Mouse (Mus musculus) erythroblast, embryonic 14.5 days (primary cell): Measurements from ENCODE around the gene Wdfy3. TPM values are rescaled to one million over a fixed set of nuclear protein-coding genes. Genes with fewer than 3 reads are reported as not detected.

Experiments
- H3K27me3 ChIP-seq: 2 replicates; pipeline ENCODE4 v1.6.1; 2012; ENCODE audit warnings: inconsistent platforms; ENCODE audit not compliant: control insufficient read depth
- H3K36me3 ChIP-seq: 2 replicates; pipeline ENCODE4 v1.6.1; 2012; ENCODE audit warnings: mild to moderate bottlenecking, inconsistent platforms; ENCODE audit not compliant: control insufficient read depth
- H3K4me1 ChIP-seq: 2 replicates; pipeline ENCODE4 v1.6.1; 2012; ENCODE audit warnings: inconsistent platforms; ENCODE audit not compliant: control insufficient read depth
- H3K4me3 ChIP-seq: replicated peaks from 2 replicates; pipeline ENCODE3; 2012; ENCODE audit warnings: moderate library complexity, mild to moderate bottlenecking, inconsistent platforms
- H3K9me3 ChIP-seq: 2 replicates; pipeline ENCODE4 v1.6.1; 2012; ENCODE audit warnings: low read length, inconsistent platforms, mixed read lengths; ENCODE audit not compliant: control insufficient read depth
- GATA1 ChIP-seq: IDR thresholded peaks from 2 replicates; pipeline ENCODE4 v1.6.1; 2012; ENCODE audit warnings: low read length, inconsistent platforms, mixed read lengths
- TAL1 ChIP-seq: IDR thresholded peaks from 3 replicates; pipeline ENCODE4 v1.6.1; 2012; ENCODE audit warnings: low read length, inconsistent platforms, mixed read lengths
- polyA plus RNA-seq: library from polyadenylated mRNA; stranded (reverse); fragments of >175 nt; gene quantifications from 2 replicates; pipeline ENCODE4 v1.2.3, GENCODE M21; 2012

Gene Wdfy3
- polyA plus RNA-seq, 1 experiment, result 0.18 TPM

DNA sequence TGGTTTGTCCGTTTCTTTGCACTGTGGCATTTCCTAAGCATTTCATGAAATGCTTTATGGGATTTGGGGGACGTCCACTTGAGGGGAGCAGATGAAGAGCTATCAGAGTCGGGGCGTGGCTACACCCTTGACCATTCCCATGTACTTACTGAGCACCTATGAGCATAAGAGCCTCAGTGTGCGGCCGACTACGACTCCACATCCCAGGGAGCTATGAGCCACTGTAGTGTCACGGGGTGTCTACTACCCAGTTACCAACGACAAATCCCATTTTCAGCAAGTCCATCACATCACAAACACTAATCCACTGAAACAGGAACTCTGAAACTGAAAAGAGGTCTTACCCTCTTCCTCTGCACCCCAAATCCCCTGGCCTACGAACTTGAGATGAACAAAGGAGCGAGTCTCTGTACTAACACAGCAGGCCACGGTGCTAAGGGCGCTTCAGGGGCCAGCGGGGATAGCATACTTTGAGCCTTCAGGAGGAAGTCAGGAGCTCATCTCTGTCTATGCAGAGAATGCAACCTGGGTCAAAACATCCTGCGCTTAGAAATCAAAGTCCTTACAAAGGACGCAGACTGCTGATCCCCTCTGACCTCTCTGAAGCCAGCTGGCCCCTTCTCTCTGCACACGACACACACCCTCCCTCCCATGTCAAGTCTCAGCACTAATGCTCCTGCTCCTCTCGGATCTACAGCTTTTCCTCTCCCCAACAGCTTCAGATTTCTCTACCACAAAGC, 6.5 kb downstream of the Wdfy3 start:
- TF ChIP-seq GATA1, result no peak
- no peak for TF ChIP-seq TAL1
- Histone ChIP-seq H3K4me3 (no peak overlapping the region), H3K4me1 (peaks cover 22% of the 10 kb centered on the region)

DNA sequence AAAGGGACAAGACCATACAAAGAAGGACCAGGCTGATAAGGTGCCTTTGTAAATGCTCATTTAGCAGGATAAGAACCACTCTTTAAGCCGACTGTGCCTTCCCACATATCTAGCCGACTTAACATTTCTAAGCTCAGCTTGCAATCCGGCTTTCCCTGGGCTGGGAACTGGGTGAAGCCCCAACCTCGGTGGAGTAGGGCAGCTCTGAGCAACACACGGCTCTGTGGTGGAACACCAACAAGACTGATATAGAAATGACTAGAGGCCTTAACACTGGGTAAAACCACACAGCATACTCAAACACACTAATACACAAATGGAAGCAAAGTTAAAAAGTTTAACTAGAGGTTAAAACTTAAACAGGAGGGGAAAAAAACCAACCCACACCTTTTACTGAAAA, 7.9 kb downstream of the Wdfy3 start:
- no peak overlapping the region for H3K4me3 ChIP-seq

More for the DNA sequence above, 6.5 kb downstream of the Wdfy3 start:
- Histone ChIP-seq H3K27me3 (no peaks in the 10 kb centered on the region), H3K9me3 (no peaks in the 10 kb centered on the region), H3K36me3 (peaks cover 9% of the 10 kb centered on the region; the same call in 1 of the 2 replicates)

DNA sequence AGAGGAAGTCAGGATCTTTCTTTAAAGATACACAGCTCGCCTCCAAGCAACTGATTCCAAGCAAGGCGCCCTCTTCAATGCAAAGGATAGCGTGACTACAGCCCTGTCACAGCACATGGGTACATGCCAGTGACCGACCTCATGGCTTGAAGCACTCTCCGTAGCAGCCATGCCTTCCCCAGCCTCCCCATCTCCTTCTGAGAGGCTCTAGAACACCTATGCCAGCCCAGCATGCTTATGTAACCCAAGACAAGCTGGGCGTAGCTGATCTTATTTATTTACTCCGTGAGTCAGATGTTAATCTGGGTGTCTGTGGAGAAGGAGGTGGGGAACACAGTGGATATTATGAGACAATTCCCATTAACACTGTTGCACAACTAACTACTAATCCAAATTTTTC, 13.8 kb downstream of the Wdfy3 start:
- no peaks in the 10 kb centered on the region for H3K9me3 ChIP-seq
- H3K4me3 ChIP-seq, result no peak overlapping the region
- H3K27me3 ChIP-seq, result no peaks in the 10 kb centered on the region
- TF ChIP-seq TAL1, result no peak
- TF ChIP-seq GATA1, result no peak
- H3K36me3 ChIP-seq, result no peaks in the 10 kb centered on the region; the same call in none of the 2 replicates
- peaks cover 22% of the 10 kb centered on the region for H3K4me1 ChIP-seq

More for the DNA sequence above, 7.9 kb downstream of the Wdfy3 start:
- Histone ChIP-seq H3K9me3 (no peaks in the 10 kb centered on the region), H3K36me3 (peaks cover 4% of the 10 kb centered on the region; the same call in 1 of the 2 replicates), H3K4me1 (peaks cover 18% of the 10 kb centered on the region), H3K27me3 (no peaks in the 10 kb centered on the region)
- TF ChIP-seq GATA1 (no peak), TAL1 (no peak)

- H3K27me3 ChIP-seq, result no peaks in the 10 kb centered on the region
- peaks cover 29% of the 10 kb centered on the region for H3K4me1 ChIP-seq
- H3K4me3 ChIP-seq, result no peak overlapping the region
- H3K36me3 ChIP-seq, result no peaks in the 10 kb centered on the region; the same call in none of the 2 replicates
- no peaks in the 10 kb centered on the region for H3K9me3 ChIP-seq
- TF ChIP-seq GATA1, result no peak
- TF ChIP-seq TAL1, result no peak
Observed at GRCm38 (mm10) chr5:102055130-102055641, 14.5 kb downstream of the Wdfy3 start.

DNA sequence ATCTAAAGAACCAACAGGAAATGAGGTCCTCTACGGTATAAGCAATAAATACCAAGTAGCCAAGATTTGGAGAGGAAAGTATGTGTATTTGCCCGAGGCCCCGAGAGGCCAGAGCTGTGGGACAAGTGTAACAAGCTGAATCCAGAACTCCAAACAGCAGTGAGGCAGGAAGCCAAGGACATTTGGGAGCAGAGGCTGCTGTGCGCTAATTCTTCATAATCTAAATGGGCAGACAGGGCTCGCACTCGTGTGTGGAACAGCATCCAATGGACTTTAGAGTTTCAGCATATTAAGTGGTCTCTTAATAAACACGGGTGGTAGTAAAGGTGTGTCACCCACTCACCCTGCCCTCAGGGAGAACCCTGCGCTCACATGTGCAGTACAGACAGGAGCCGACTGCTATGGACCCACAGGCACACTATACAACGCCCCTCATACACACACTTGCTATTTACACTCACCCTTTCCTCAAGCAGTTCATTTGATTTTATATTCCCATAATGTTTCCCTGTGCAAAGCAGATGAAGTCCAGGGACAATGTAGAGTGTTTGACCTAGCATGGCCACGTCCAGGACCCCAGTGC, 15.1 kb downstream of the Wdfy3 start:
- Histone ChIP-seq H3K4me3 (no peak overlapping the region), H3K4me1 (peaks cover 31% of the 10 kb centered on the region)
- TF ChIP-seq GATA1 (no peak), TAL1 (no peak)

GRCm38 (mm10) chr5:102052906-102053305, 16.8 kb downstream of the Wdfy3 start:
- H3K4me3 ChIP-seq, result no peak overlapping the region
- no peaks in the 10 kb centered on the region for H3K9me3 ChIP-seq
- no peaks in the 10 kb centered on the region for H3K27me3 ChIP-seq
- no peaks in the 10 kb centered on the region; the same call in none of the 2 replicates for H3K36me3 ChIP-seq
- H3K4me1 ChIP-seq, result peaks cover 39% of the 10 kb centered on the region
- TF ChIP-seq GATA1 (no peak), TAL1 (no peak)

More for the DNA sequence above, 15.1 kb downstream of the Wdfy3 start:
- Histone ChIP-seq H3K36me3 (no peaks in the 10 kb centered on the region; the same call in none of the 2 replicates), H3K9me3 (no peaks in the 10 kb centered on the region), H3K27me3 (no peaks in the 10 kb centered on the region)

DNA sequence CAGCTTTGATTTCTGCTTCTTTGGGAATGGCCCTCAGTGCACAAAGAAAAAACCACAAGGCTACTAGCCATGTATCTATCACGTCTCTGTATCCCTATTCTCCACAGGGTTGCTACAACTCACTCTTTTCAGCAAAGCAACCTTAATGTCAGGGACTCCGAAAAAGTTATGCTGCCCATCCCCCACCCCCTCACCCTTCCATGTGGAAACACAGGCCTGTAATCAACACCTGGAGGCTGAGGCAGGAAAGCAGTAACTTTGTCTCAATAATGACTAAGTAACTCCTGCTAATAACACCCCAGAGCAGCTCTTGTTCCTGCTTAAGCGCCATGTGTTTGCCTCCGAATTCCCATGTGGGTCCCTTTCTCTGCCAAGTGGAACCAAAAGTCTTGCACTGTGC, 17.3 kb downstream of the Wdfy3 start:
- TF ChIP-seq GATA1 (no peak), TAL1 (no peak)
- Histone ChIP-seq H3K4me3 (no peak overlapping the region), H3K4me1 (peaks cover 39% of the 10 kb centered on the region), H3K36me3 (no peaks in the 10 kb centered on the region; the same call in none of the 2 replicates), H3K27me3 (no peaks in the 10 kb centered on the region), H3K9me3 (no peaks in the 10 kb centered on the region)

DNA sequence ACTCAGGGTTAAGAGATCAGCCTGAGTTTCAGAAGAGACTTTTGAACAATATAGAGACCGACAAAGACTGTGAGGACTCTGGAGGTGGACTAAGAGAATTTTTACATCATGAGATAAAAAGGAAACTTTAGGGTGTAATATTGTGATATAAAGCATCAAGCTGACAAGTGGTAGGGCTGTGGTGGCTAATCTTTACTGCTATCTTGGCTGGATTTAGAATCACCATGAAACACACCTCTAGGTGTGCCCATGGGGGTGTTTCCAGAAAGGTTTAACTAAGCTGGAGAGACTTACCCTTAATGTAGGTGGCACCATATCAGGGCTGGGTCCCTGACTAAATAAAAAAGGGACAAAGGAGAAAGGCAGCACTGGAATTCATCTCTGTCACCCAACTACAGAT, 19.0 kb downstream of the Wdfy3 start:
- Histone ChIP-seq H3K27me3 (no peaks in the 10 kb centered on the region), H3K9me3 (no peaks in the 10 kb centered on the region), H3K36me3 (no peaks in the 10 kb centered on the region; the same call in none of the 2 replicates), H3K4me3 (no peak overlapping the region), H3K4me1 (peaks cover 49% of the 10 kb centered on the region)
- TF ChIP-seq TAL1, result no peak
- TF ChIP-seq GATA1, result no peak

GRCm38 (mm10) chr5:102048416-102048815, 21.3 kb downstream of the Wdfy3 start:
- H3K4me3 ChIP-seq, result no peak overlapping the region
- peaks cover 1% of the 10 kb centered on the region for H3K9me3 ChIP-seq
- no peak for TF ChIP-seq TAL1
- TF ChIP-seq GATA1, result no peak
- peaks cover 6% of the 10 kb centered on the region for H3K36me3 ChIP-seq
- H3K27me3 ChIP-seq, result no peaks in the 10 kb centered on the region
- H3K4me1 ChIP-seq, result peaks cover 69% of the 10 kb centered on the region

GRCm38 (mm10) chr5:102046617-102047116, 23.1 kb downstream of the Wdfy3 start:
- H3K36me3 ChIP-seq, result peaks cover 12% of the 10 kb centered on the region
- peaks cover 5% of the 10 kb centered on the region for H3K9me3 ChIP-seq
- H3K4me3 ChIP-seq, result no peak overlapping the region
- H3K27me3 ChIP-seq, result no peaks in the 10 kb centered on the region
- peaks cover 63% of the 10 kb centered on the region for H3K4me1 ChIP-seq
- no peak for TF ChIP-seq GATA1
- TF ChIP-seq TAL1, result no peak
